Mouse (Mus musculus): ENCODE data around the gene Magea2. TPM values are rescaled to one million over a fixed set of nuclear protein-coding genes. Genes with fewer than 3 reads are reported as not detected.
"Not testable (repeated sequence)": the region's sequence is repeated elsewhere in the genome, so short reads cannot be mapped to it uniquely, and the experiment has no call there.

Magea2 gene
- total RNA-seq (2014; rRNA removed) (not detected in 2 replicates), polyA plus RNA-seq (2015; fragmentation: Nextera tagmentation; extraction: Ambion mirVana) (not detected in 2 replicates)

GRCm38 (mm10) chrX:155093566-155093965, at the start of gene Magea2:
Gene Magea2 (minus strand): TSS chrX:155093666.
- H3K9ac ChIP-seq (replicated peaks; ENCODE audit: low read length); H3K9me3 ChIP-seq (ENCODE audit: low read length); ATAC-seq; H3K4me3 ChIP-seq (ENCODE audit: low read length); DNase-seq (ENCODE audit: low spot score); H3K36me3 ChIP-seq (ENCODE audit: insufficient read depth, low read length); H3K27me3 ChIP-seq (ENCODE audit: insufficient read depth, low read length); H3K4me1 ChIP-seq (ENCODE audit: insufficient read depth, low read length); H3K4me2 ChIP-seq (ENCODE audit: low read depth, low read length); H3K27ac ChIP-seq: not testable (repeated sequence)
- 89% methylated on average over 2 of the region's 4 CpGs for WGBS

- WGBS = 79% methylated on average over 3 of the region's 3 CpGs
- not testable (repeated sequence) for H3K9ac ChIP-seq (replicated peaks; ENCODE audit: low read length); ATAC-seq; H3K36me3 ChIP-seq (ENCODE audit: insufficient read depth, low read length); H3K4me1 ChIP-seq (ENCODE audit: insufficient read depth, low read length); DNase-seq (ENCODE audit: low spot score); H3K27ac ChIP-seq; H3K9me3 ChIP-seq (ENCODE audit: low read length); H3K4me2 ChIP-seq (ENCODE audit: low read depth, low read length); H3K4me3 ChIP-seq (ENCODE audit: low read length); H3K27me3 ChIP-seq (ENCODE audit: insufficient read depth, low read length)
Measured at GRCm38 (mm10) chrX:155128312-155128711, 34.8 kb upstream of the Magea2 start, which contains the start of gene Cldn34b2. Gene Cldn34b2 (minus strand): TSS chrX:155128412.

- Histone ChIP-seq H3K27ac (no peak overlapping the region), H3K36me3 (ENCODE audit: insufficient read depth, low read length) (no peaks in the 10 kb centered on the region), H3K4me3 (ENCODE audit: low read length) (no peak overlapping the region), H3K9ac (replicated peaks; ENCODE audit: low read length) (no peak overlapping the region), H3K4me1 (ENCODE audit: insufficient read depth, low read length) (no peaks in the 10 kb centered on the region), H3K9me3 (ENCODE audit: low read length) (no peaks in the 10 kb centered on the region), H3K4me2 (ENCODE audit: low read depth, low read length) (no peak overlapping the region), H3K27me3 (ENCODE audit: insufficient read depth, low read length) (no peaks in the 10 kb centered on the region)
- DNase-seq (ENCODE audit: low spot score) (peak; percentile 36), ATAC-seq (no peak)
- TF ChIP-seq CTCF (IDR thresholded peaks at IDR 0.05; ENCODE audit: low read depth) = peak; percentile 56
Measured at GRCm38 (mm10) chrX:155098024-155098423, 4.6 kb upstream of the Magea2 start.

GRCm38 (mm10) chrX:155089693-155090092, 3.8 kb downstream of the Magea2 start, which contains the start of gene Magea1:
Gene Magea1 (minus strand): TSS chrX:155089793.
- WGBS = 89% methylated on average over 1 of the region's 2 CpGs
- H3K36me3 ChIP-seq (ENCODE audit: insufficient read depth, low read length); H3K9ac ChIP-seq (replicated peaks; ENCODE audit: low read length); ATAC-seq; H3K27ac ChIP-seq; H3K4me1 ChIP-seq (ENCODE audit: insufficient read depth, low read length); H3K27me3 ChIP-seq (ENCODE audit: insufficient read depth, low read length); H3K4me2 ChIP-seq (ENCODE audit: low read depth, low read length); H3K4me3 ChIP-seq (ENCODE audit: low read length); H3K9me3 ChIP-seq (ENCODE audit: low read length); DNase-seq (ENCODE audit: low spot score): not testable (repeated sequence)

GRCm38 (mm10) chrX:155063045-155063444, 30.4 kb downstream of the Magea2 start, which contains the start of gene Magea5:
Gene Magea5 (minus strand): TSS chrX:155063145.
- H3K9ac ChIP-seq (replicated peaks; ENCODE audit: low read length); H3K4me2 ChIP-seq (ENCODE audit: low read depth, low read length); H3K27ac ChIP-seq; DNase-seq (ENCODE audit: low spot score); H3K9me3 ChIP-seq (ENCODE audit: low read length); H3K4me1 ChIP-seq (ENCODE audit: insufficient read depth, low read length); H3K36me3 ChIP-seq (ENCODE audit: insufficient read depth, low read length); ATAC-seq; H3K4me3 ChIP-seq (ENCODE audit: low read length); H3K27me3 ChIP-seq (ENCODE audit: insufficient read depth, low read length): not testable (repeated sequence)
- WGBS = 85% methylated on average over 13 of the region's 16 CpGs

GRCm38 (mm10) chrX:154995750-154996149, 97.7 kb downstream of the Magea2 start, which contains the start of gene Magea8:
Gene Magea8 (minus strand): TSS chrX:154995850.
- H3K9me3 ChIP-seq (ENCODE audit: low read length); H3K4me3 ChIP-seq (ENCODE audit: low read length); H3K27ac ChIP-seq; H3K36me3 ChIP-seq (ENCODE audit: insufficient read depth, low read length); H3K4me2 ChIP-seq (ENCODE audit: low read depth, low read length); H3K9ac ChIP-seq (replicated peaks; ENCODE audit: low read length); ATAC-seq; DNase-seq (ENCODE audit: low spot score); H3K27me3 ChIP-seq (ENCODE audit: insufficient read depth, low read length); H3K4me1 ChIP-seq (ENCODE audit: insufficient read depth, low read length): not testable (repeated sequence)
- WGBS = 93% methylated on average over 10 of the region's 11 CpGs

Other genes starting within 250 kb of the Magea2 start
- not detected in 2 replicates for gene Cldn34b1, start 203.4 kb downstream of the Magea2 start, total RNA-seq (2014; rRNA removed)
- not detected in 2 replicates for gene Cldn34b1, start 203.4 kb downstream of the Magea2 start, polyA plus RNA-seq (2015; fragmentation: Nextera tagmentation; extraction: Ambion mirVana)
- not detected in 2 replicates for gene Magea6, start 157.7 kb downstream of the Magea2 start, total RNA-seq (2014; rRNA removed)
- gene Magea6, start 157.7 kb downstream of the Magea2 start, polyA plus RNA-seq (2015; fragmentation: Nextera tagmentation; extraction: Ambion mirVana) = not detected in 2 replicates
- gene Magea3, start 144.2 kb downstream of the Magea2 start, total RNA-seq (2014; rRNA removed) = not detected in 2 replicates
- gene Magea3, start 144.2 kb downstream of the Magea2 start, polyA plus RNA-seq (2015; fragmentation: Nextera tagmentation; extraction: Ambion mirVana) = not detected in 2 replicates
- not detected in 2 replicates for gene Magea8, start 97.8 kb downstream of the Magea2 start, total RNA-seq (2014; rRNA removed)
- gene Magea8, start 97.8 kb downstream of the Magea2 start, polyA plus RNA-seq (2015; fragmentation: Nextera tagmentation; extraction: Ambion mirVana) = not detected in 2 replicates
- gene Magea5, start 30.5 kb downstream of the Magea2 start, total RNA-seq (2014; rRNA removed) = not detected in 2 replicates
- not detected in 2 replicates for gene Magea5, start 30.5 kb downstream of the Magea2 start, polyA plus RNA-seq (2015; fragmentation: Nextera tagmentation; extraction: Ambion mirVana)
- gene Magea1, start 3.9 kb downstream of the Magea2 start, total RNA-seq (2014; rRNA removed) = not detected in 2 replicates
- not detected in 2 replicates for gene Magea1, start 3.9 kb downstream of the Magea2 start, polyA plus RNA-seq (2015; fragmentation: Nextera tagmentation; extraction: Ambion mirVana)
- gene Cldn34b2, start 34.7 kb upstream of the Magea2 start, total RNA-seq (2014; rRNA removed) = not detected in 2 replicates
- gene Cldn34b2, start 34.7 kb upstream of the Magea2 start, polyA plus RNA-seq (2015; fragmentation: Nextera tagmentation; extraction: Ambion mirVana) = not detected in 2 replicates
- 30.2 and 34.6 TPM in 2 replicates for gene Sat1, start 122.8 kb upstream of the Magea2 start, total RNA-seq (2014; rRNA removed)
- gene Sat1, start 122.8 kb upstream of the Magea2 start, polyA plus RNA-seq (2015; fragmentation: Nextera tagmentation; extraction: Ambion mirVana) = 107 and 109 TPM in 2 replicates
- gene Acot9, start 168.8 kb upstream of the Magea2 start, total RNA-seq (2014; rRNA removed) = 21.3 and 28.1 TPM in 2 replicates
- gene Acot9, start 168.8 kb upstream of the Magea2 start, polyA plus RNA-seq (2015; fragmentation: Nextera tagmentation; extraction: Ambion mirVana) = 49.5 and 50.7 TPM in 2 replicates
- 87.6 and 110 TPM in 2 replicates for gene Prdx4, start 247.1 kb upstream of the Magea2 start, total RNA-seq (2014; rRNA removed)
- 138 and 143 TPM in 2 replicates for gene Prdx4, start 247.1 kb upstream of the Magea2 start, polyA plus RNA-seq (2015; fragmentation: Nextera tagmentation; extraction: Ambion mirVana)

All from hindbrain, postnatal 0 days (tissue).